Mouse (Mus musculus): ENCODE results near the gene Tcam1.

- TF ChIP-seq CTCF (IDR thresholded peaks at IDR 0.05; ENCODE audit: low read depth): peak; percentile 41
- TF ChIP-seq EP300 (IDR thresholded peaks at IDR 0.05; ENCODE audit: low read depth): no peak
Measured at GRCm38 (mm10) chr11:106329682-106330081, 53.2 kb downstream of the Tcam1 start.
